Mouse (Mus musculus): Measurements from ENCODE around the gene Mcu.

- TF ChIP-seq CHD2 (IDR thresholded peaks at IDR 0.05; ENCODE audit: low read depth, low read length) (no peak), MAFK (IDR thresholded peaks at IDR 0.05; ENCODE audit: insufficient read depth, low read depth, low read length) (no peak), HCFC1 (IDR thresholded peaks at IDR 0.05; ENCODE audit: borderline replicate concordance, insufficient read depth, low read length) (no peak)
These were observed 105.0 kb downstream of the Mcu start for GRCm38 (mm10) chr10:59511427-59511963.

All from ES-E14 (cell line).